Mouse (Mus musculus): ENCODE measurements at regions not wholly inside any gene's neighbourhood (a gene's known extent, or its start where the extent isn't known, plus 50 kb on each side); places are given as distances from the start of the nearest gene placed in this dataset.

DNA sequence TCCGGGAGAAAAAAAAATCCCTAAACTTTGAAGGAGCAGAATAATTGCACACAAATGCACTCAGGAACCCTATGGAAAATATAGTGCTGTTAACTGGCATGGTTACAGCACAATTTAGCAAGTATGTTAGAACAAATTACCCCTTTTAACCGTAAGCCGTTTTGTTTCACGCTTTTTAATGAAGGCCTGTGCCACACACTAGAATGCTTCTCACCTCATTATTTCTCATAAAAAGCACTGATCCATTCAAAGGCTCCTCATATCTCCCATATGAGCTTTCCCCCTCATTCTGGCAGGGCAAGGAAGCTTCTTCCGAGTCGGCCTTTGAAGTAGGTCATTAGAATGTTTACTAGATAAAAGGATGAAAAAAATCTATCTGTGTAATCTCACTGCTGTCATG is 182.4 kb downstream of the Fbxo8 start:
- WGBS = 53% methylated on average over 6 of the region's 6 CpGs
- Histone ChIP-seq H3K9me3 (replicated peaks; ENCODE audit: control insufficient read depth, low read length, poor library complexity, severe bottlenecking) (no peaks in the 10 kb centered on the region), H3K36me3 (ENCODE audit: control insufficient read depth, insufficient read depth, low read length) (no peaks in the 10 kb centered on the region), H3K4me3 (ENCODE audit: low read depth, low read length) (no peak overlapping the region), H3K27me3 (ENCODE audit: control insufficient read depth, insufficient read depth, low read depth, low read length) (no peaks in the 10 kb centered on the region), H3K9ac (ENCODE audit: low read depth, low read length) (no peak overlapping the region), H3K27ac (ENCODE audit: low read length) (no peak overlapping the region), H3K4me1 (ENCODE audit: control insufficient read depth, insufficient read depth, low read length) (no peaks in the 10 kb centered on the region), H3K4me2 (ENCODE audit: low read length) (no peak overlapping the region)
- ATAC-seq = no peak

DNA sequence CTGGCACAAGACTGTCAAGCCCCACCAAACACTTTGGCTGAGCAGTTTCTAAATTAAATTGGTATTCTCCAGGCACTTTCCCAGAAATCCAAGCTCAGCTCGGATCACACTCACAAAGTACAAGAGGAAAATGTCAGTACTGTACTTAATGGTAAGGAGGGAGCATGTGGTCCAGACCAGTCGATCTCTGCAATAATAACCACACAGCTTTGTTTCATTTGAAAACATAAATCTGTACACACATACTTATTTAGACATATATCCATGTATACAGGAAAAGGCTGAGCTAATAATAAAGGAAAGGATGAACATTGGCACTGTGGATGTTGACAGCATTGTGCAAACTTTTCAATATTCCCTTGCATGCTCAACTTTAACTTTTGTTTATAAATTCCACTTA is 184.1 kb downstream of the Fbxo8 start:
- no peaks in the 10 kb centered on the region for H3K36me3 ChIP-seq (ENCODE audit: control insufficient read depth, insufficient read depth, low read length)
- H3K27me3 ChIP-seq (ENCODE audit: control insufficient read depth, insufficient read depth, low read depth, low read length) = no peaks in the 10 kb centered on the region
- H3K9ac ChIP-seq (ENCODE audit: low read depth, low read length) = no peak overlapping the region
- H3K4me3 ChIP-seq (ENCODE audit: low read depth, low read length) = no peak overlapping the region
- H3K9me3 ChIP-seq (replicated peaks; ENCODE audit: control insufficient read depth, low read length, poor library complexity, severe bottlenecking) = no peaks in the 10 kb centered on the region
- H3K4me2 ChIP-seq (ENCODE audit: low read length) = no peak overlapping the region
- ATAC-seq = no peak
- no peak overlapping the region for H3K27ac ChIP-seq (ENCODE audit: low read length)
- no peaks in the 10 kb centered on the region for H3K4me1 ChIP-seq (ENCODE audit: control insufficient read depth, insufficient read depth, low read length)
- 89% methylated on average over 2 of the region's 2 CpGs for WGBS

DNA sequence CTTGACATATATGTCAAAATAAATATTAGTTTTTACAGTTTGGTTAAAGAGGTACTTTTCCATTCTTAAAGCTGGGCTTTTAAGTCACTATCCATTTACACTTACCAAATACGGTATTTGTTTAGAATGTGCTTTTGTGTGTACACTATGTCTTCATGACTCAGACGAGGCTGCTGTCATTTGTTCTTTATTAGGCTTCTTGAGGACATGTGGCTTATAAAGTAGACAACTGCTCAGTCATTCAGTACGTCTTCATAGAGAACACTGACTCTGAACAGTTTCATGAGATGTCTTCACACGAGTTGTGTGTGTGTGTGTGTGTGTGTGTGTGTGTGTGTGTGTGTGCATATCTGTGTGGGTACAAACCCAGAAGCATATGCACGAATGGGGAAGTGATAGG is 216.1 kb downstream of the Fbxo8 start:
- H3K27me3 ChIP-seq (ENCODE audit: control insufficient read depth, insufficient read depth, low read depth, low read length) = no peaks in the 10 kb centered on the region
- ATAC-seq = no peak
- H3K4me2 ChIP-seq (ENCODE audit: low read length) = no peak overlapping the region
- H3K27ac ChIP-seq (ENCODE audit: low read length) = no peak overlapping the region
- H3K4me1 ChIP-seq (ENCODE audit: control insufficient read depth, insufficient read depth, low read length) = no peaks in the 10 kb centered on the region
- H3K9me3 ChIP-seq (replicated peaks; ENCODE audit: control insufficient read depth, low read length, poor library complexity, severe bottlenecking) = no peaks in the 10 kb centered on the region
- no peak overlapping the region for H3K9ac ChIP-seq (ENCODE audit: low read depth, low read length)
- WGBS = 83% methylated on average over 5 of the region's 5 CpGs
- H3K4me3 ChIP-seq (ENCODE audit: low read depth, low read length) = no peak overlapping the region
- H3K36me3 ChIP-seq (ENCODE audit: control insufficient read depth, insufficient read depth, low read length) = no peaks in the 10 kb centered on the region

DNA sequence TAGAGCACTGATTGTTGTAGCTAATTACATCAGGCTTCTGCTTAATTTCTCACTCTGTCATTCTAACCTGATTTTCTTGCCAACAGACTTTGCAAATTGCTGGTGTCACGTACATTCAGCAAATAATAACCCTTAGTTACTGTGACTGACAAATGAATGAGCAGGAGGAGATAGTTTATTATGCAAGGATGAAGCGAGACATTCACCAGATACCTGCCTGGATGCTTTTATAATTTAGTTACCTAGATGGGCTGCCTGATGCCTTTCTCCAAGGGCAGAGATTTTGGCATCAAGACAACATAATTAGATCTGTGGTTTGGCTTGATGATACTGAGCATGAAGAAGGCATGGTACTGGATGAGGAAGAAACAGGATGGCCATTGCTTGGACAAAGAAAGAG is 233.6 kb downstream of the Fbxo8 start:
- no peak overlapping the region for H3K4me2 ChIP-seq (ENCODE audit: low read length)
- 63% methylated on average over 2 of the region's 2 CpGs for WGBS
- H3K36me3 ChIP-seq (ENCODE audit: control insufficient read depth, insufficient read depth, low read length) = no peaks in the 10 kb centered on the region
- H3K27me3 ChIP-seq (ENCODE audit: control insufficient read depth, insufficient read depth, low read depth, low read length) = no peaks in the 10 kb centered on the region
- no peak for ATAC-seq
- no peaks in the 10 kb centered on the region for H3K4me1 ChIP-seq (ENCODE audit: control insufficient read depth, insufficient read depth, low read length)
- H3K9me3 ChIP-seq (replicated peaks; ENCODE audit: control insufficient read depth, low read length, poor library complexity, severe bottlenecking) = no peaks in the 10 kb centered on the region
- no peak overlapping the region for H3K4me3 ChIP-seq (ENCODE audit: low read depth, low read length)
- no peak overlapping the region for H3K27ac ChIP-seq (ENCODE audit: low read length)
- no peak overlapping the region for H3K9ac ChIP-seq (ENCODE audit: low read depth, low read length)

DNA sequence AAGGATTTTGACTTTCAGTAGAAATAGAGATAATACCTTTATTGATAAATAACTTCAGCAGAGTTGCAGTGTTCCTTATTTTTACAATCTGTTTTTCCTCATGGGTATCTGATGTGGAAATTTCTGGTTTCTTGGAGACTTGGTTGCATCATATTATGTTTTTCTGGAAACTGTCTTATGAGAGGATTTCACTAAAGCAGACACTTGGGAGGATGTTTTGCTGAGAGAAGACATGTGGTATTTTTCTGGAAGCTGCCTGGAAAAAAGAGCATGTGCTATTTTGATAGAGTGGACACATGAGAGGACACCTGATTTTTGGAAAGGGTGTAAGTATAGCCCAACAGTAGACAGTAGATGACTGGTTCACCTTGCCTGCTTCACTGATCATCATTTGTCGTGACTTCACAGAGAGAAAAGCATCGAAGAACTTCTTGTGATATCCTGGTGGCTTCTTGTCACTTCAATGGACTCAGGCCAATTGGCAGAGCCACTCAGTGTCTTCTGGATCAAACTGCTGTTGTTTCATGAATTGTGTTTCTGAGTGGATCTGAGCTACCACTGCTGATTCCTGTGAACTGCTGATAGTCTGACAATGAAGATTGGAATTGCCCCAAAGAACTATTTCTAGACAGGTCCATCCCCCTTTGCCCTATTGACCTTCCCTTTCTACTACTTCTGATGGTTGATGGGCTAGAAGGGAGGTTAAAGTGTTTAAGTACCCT is 238.8 kb downstream of the Fbxo8 start:
- Histone ChIP-seq H3K4me2 (ENCODE audit: low read length) (no peak overlapping the region), H3K4me1 (ENCODE audit: control insufficient read depth, insufficient read depth, low read length) (no peaks in the 10 kb centered on the region), H3K27me3 (ENCODE audit: control insufficient read depth, insufficient read depth, low read depth, low read length) (no peaks in the 10 kb centered on the region), H3K4me3 (ENCODE audit: low read depth, low read length) (no peak overlapping the region), H3K27ac (ENCODE audit: low read length) (no peak overlapping the region), H3K9ac (ENCODE audit: low read depth, low read length) (no peak overlapping the region), H3K36me3 (ENCODE audit: control insufficient read depth, insufficient read depth, low read length) (no peaks in the 10 kb centered on the region), H3K9me3 (replicated peaks; ENCODE audit: control insufficient read depth, low read length, poor library complexity, severe bottlenecking) (no peaks in the 10 kb centered on the region)
- ATAC-seq = no peak
- WGBS = 93% methylated on average over 2 of the region's 2 CpGs

DNA sequence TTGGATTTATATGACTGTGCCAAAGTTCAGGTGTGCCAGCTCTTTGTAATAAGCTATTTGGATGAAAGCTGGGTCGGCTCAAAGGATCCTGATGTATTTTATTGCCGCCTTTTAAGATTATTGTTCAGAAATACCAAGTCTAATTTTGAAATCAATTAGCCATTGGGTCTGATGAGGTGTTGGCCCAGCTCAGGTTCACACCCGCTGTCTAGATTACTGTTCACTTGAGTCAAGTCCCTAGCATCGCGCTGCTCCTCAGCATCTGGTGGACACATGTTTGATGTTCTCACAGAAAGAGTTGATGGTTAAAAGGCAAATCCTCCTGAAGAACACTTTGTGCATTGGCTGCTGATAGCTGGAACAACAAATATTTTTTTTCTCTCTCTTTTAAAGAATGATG is 281.8 kb downstream of the Fbxo8 start:
- Histone ChIP-seq H3K9me3 (replicated peaks; ENCODE audit: control insufficient read depth, low read length, poor library complexity, severe bottlenecking) (no peaks in the 10 kb centered on the region), H3K9ac (ENCODE audit: low read depth, low read length) (no peak overlapping the region), H3K4me1 (ENCODE audit: control insufficient read depth, insufficient read depth, low read length) (no peaks in the 10 kb centered on the region), H3K36me3 (ENCODE audit: control insufficient read depth, insufficient read depth, low read length) (no peaks in the 10 kb centered on the region), H3K27ac (ENCODE audit: low read length) (no peak overlapping the region), H3K27me3 (ENCODE audit: control insufficient read depth, insufficient read depth, low read depth, low read length) (no peaks in the 10 kb centered on the region), H3K4me2 (ENCODE audit: low read length) (no peak overlapping the region), H3K4me3 (ENCODE audit: low read depth, low read length) (no peak overlapping the region)
- ATAC-seq = no peak
- 96% methylated on average over 5 of the region's 5 CpGs for WGBS

DNA sequence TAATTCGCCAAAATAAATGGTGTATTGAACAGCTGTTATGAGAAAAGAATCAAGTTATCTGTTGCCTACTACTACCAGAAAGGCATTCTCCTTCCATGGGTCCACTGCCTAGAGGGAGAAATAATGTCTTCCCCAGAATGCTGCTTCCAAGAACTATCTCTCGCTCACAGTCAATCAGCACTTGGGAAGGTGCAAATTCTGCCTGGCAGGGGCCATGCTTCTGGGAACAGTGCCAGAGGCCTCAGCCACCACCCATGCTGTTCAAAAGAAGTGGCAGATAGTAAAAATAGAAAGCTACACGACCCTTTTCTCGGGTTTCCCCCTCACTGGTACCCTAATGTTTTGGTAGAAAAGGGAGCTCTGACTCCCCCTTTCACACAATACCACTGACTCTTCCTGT is 282.2 kb downstream of the Fbxo8 start:
- H3K4me2 ChIP-seq (ENCODE audit: low read length) = no peak overlapping the region
- no peak overlapping the region for H3K27ac ChIP-seq (ENCODE audit: low read length)
- no peak overlapping the region for H3K4me3 ChIP-seq (ENCODE audit: low read depth, low read length)
- H3K27me3 ChIP-seq (ENCODE audit: control insufficient read depth, insufficient read depth, low read depth, low read length) = no peaks in the 10 kb centered on the region
- no peaks in the 10 kb centered on the region for H3K9me3 ChIP-seq (replicated peaks; ENCODE audit: control insufficient read depth, low read length, poor library complexity, severe bottlenecking)
- H3K9ac ChIP-seq (ENCODE audit: low read depth, low read length) = no peak overlapping the region
- no peaks in the 10 kb centered on the region for H3K4me1 ChIP-seq (ENCODE audit: control insufficient read depth, insufficient read depth, low read length)
- 58% methylated on average over 4 of the region's 4 CpGs for WGBS
- H3K36me3 ChIP-seq (ENCODE audit: control insufficient read depth, insufficient read depth, low read length) = no peaks in the 10 kb centered on the region
- no peak for ATAC-seq

DNA sequence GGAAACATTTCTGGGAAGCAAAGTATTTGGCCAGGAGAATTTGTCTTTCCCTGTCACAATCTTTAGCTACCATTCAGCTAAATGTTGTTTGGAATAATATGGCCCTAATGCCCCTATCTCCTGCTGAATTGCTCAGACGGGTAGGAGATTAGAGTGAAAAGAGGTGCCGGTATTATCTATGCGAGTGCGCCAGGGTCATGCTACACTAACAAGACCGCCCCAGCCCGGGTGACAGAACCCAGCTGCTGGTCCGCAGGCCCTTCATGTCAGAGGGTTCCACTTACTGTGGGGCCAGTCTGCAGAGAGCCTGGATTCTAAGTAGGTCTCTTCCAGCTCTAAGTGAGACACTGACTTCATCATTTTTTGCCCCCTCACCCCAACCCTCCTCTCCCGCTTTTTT is 332.6 kb downstream of the Fbxo8 start:
- Histone ChIP-seq H3K4me2 (ENCODE audit: low read length) (no peak overlapping the region), H3K36me3 (ENCODE audit: control insufficient read depth, insufficient read depth, low read length) (no peaks in the 10 kb centered on the region), H3K4me3 (ENCODE audit: low read depth, low read length) (no peak overlapping the region), H3K27ac (ENCODE audit: low read length) (no peak overlapping the region), H3K4me1 (ENCODE audit: control insufficient read depth, insufficient read depth, low read length) (no peaks in the 10 kb centered on the region), H3K9me3 (replicated peaks; ENCODE audit: control insufficient read depth, low read length, poor library complexity, severe bottlenecking) (no peaks in the 10 kb centered on the region), H3K9ac (ENCODE audit: low read depth, low read length) (no peak overlapping the region), H3K27me3 (ENCODE audit: control insufficient read depth, insufficient read depth, low read depth, low read length) (no peaks in the 10 kb centered on the region)
- no peak for ATAC-seq
- WGBS = 30% methylated on average over 8 of the region's 8 CpGs

DNA sequence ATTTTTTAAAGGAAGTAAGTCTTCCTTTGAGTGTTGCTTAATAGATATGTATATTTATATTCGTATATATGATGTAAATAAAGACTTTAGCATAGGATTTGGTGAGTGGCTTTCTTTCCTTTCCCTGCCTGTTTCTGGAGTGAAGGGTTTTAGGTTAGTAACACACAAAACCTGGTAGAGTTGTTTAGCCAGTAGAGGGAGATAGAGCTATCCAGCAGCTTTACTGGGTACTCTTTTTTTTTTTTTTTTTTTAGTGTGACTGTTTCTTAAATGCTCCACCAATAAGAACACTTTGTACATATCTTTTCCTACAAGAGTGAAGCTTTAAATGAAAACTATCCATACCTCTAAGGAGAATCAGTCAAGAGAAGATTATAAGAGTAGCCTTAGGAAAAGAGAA is 333.3 kb downstream of the Fbxo8 start:
- Histone ChIP-seq H3K4me1 (ENCODE audit: control insufficient read depth, insufficient read depth, low read length) (no peaks in the 10 kb centered on the region), H3K4me2 (ENCODE audit: low read length) (no peak overlapping the region), H3K36me3 (ENCODE audit: control insufficient read depth, insufficient read depth, low read length) (no peaks in the 10 kb centered on the region), H3K27ac (ENCODE audit: low read length) (no peak overlapping the region), H3K4me3 (ENCODE audit: low read depth, low read length) (no peak overlapping the region), H3K9me3 (replicated peaks; ENCODE audit: control insufficient read depth, low read length, poor library complexity, severe bottlenecking) (no peaks in the 10 kb centered on the region), H3K9ac (ENCODE audit: low read depth, low read length) (no peak overlapping the region), H3K27me3 (ENCODE audit: control insufficient read depth, insufficient read depth, low read depth, low read length) (no peaks in the 10 kb centered on the region)
- no peak for ATAC-seq
- 32% methylated on average over 1 of the region's 1 CpGs for WGBS
